Mouse (Mus musculus): ENCODE results near the gene Zswim3.
A peak's percentile ranks its signal among the peaks of the same experiment; 100 is the strongest.
"Not testable (repeated sequence)": the region's sequence is repeated elsewhere in the genome, so short reads cannot be mapped to it uniquely, and the experiment has no call there.

The Zswim3 gene

GRCm38 (mm10) chr2:164815348-164815747, 10.4 kb downstream of the Zswim3 start:
- no peak for DNase-seq

GRCm38 (mm10) chr2:164815821-164816220, 10.9 kb downstream of the Zswim3 start:
- no peak for DNase-seq

GRCm38 (mm10) chr2:164817206-164817605, 12.3 kb downstream of the Zswim3 start:
- no peak for DNase-seq

GRCm38 (mm10) chr2:164817703-164818102, 12.8 kb downstream of the Zswim3 start:
- DNase-seq: no peak

GRCm38 (mm10) chr2:164821060-164821459, 16.2 kb downstream of the Zswim3 start:
- no peak for DNase-seq

GRCm38 (mm10) chr2:164822636-164823165, 17.8 kb downstream of the Zswim3 start, which contains the start of gene Zswim1:
TSS of gene Zswim1 (plus strand) at chr2:164822686.
- DNase-seq: peak; percentile 99

GRCm38 (mm10) chr2:164823181-164823585, 18.3 kb downstream of the Zswim3 start:
- DNase-seq: peak; percentile 25

GRCm38 (mm10) chr2:164823969-164824368, 19.1 kb downstream of the Zswim3 start:
- no peak for DNase-seq

GRCm38 (mm10) chr2:164825521-164825920, 20.6 kb downstream of the Zswim3 start:
- no peak for DNase-seq

- no peak for DNase-seq
These were observed 22.4 kb downstream of the Zswim3 start for GRCm38 (mm10) chr2:164827146-164827850.

GRCm38 (mm10) chr2:164828437-164828836, 23.5 kb downstream of the Zswim3 start, which contains the start of gene Spata25:
TSS of gene Spata25 (minus strand) at chr2:164828537.
- no peak for DNase-seq

- no peak for DNase-seq
These were observed 24.2 kb downstream of the Zswim3 start for GRCm38 (mm10) chr2:164829090-164829489.

- no peak for DNase-seq
These were observed 26.1 kb downstream of the Zswim3 start for GRCm38 (mm10) chr2:164831029-164831428.

GRCm38 (mm10) chr2:164832032-164832747, 27.3 kb downstream of the Zswim3 start:
- no peak for DNase-seq

GRCm38 (mm10) chr2:164832748-164833301, 27.9 kb downstream of the Zswim3 start, which contains the start of gene Ctsa:
TSS of gene Ctsa (plus strand) at chr2:164832873.
- peak; percentile 86 for DNase-seq

- DNase-seq: peak; percentile 82
These were observed 28.5 kb downstream of the Zswim3 start, which contains the start of gene Neurl2 for GRCm38 (mm10) chr2:164833314-164833959. TSS of gene Neurl2 (minus strand) at chr2:164833456.

GRCm38 (mm10) chr2:164834531-164834930, 29.6 kb downstream of the Zswim3 start:
- peak; percentile 61 for DNase-seq

GRCm38 (mm10) chr2:164835164-164835563, 30.3 kb downstream of the Zswim3 start:
- no peak for DNase-seq

GRCm38 (mm10) chr2:164845782-164846181, 40.9 kb downstream of the Zswim3 start:
- DNase-seq: no peak

GRCm38 (mm10) chr2:164850061-164850460, 45.2 kb downstream of the Zswim3 start:
- DNase-seq: peak; percentile 52

- DNase-seq: not testable (repeated sequence)
These were observed 50.7 kb downstream of the Zswim3 start for GRCm38 (mm10) chr2:164855572-164855971.

- DNase-seq: no peak
These were observed 51.6 kb downstream of the Zswim3 start for GRCm38 (mm10) chr2:164856309-164857100.

All from thymus, postnatal 14 days (tissue).